Mouse (Mus musculus) gastrocnemius, adult 2 months (tissue): ENCODE measurements around the gene AB124611. TPM values are rescaled to one million over a fixed set of nuclear protein-coding genes. Genes with fewer than 3 reads are reported as not detected.
A peak's percentile ranks its signal among the peaks of the same experiment; 100 is the strongest.
"Not testable (repeated sequence)": the region's sequence is repeated elsewhere in the genome, so short reads cannot be mapped to it uniquely, and the experiment has no call there.

Experiments used
- DNase-seq: peaks from one replicate; pipeline ENCODE4 v3.0.0; 2022
- H3K27ac ChIP-seq: fragments of 200-600 bp; 2 replicates; pipeline ENCODE4 v1.8.1; 2022; ENCODE audit warnings: mild to moderate bottlenecking
- H3K4me3 ChIP-seq: fragments of 200-600 bp; 2 replicates; pipeline ENCODE4 v1.8.1; 2022; ENCODE audit warnings: mild to moderate bottlenecking, moderate library complexity
- CTCF ChIP-seq: fragments of 200-600 bp; IDR thresholded peaks from 2 replicates; pipeline ENCODE4 v1.8.1; 2022; ENCODE audit warnings: antibody characterized with exemption, mild to moderate bottlenecking, moderate library complexity
- intact Hi-C: fragments of 180-260 bp; cut with DNase I; formaldehyde crosslinking; loops from one replicate; pipeline ENCODE4 v1.15.1; 2025
- total RNA-seq, 2 experiments: library from RNA; stranded (reverse); gene quantifications; 2 replicates each; pipeline ENCODE4 v1.2.3; 2021

The AB124611 gene
- total RNA-seq, 2 experiments from 2014 or later: 0.74 to 1.3 TPM

DNA sequence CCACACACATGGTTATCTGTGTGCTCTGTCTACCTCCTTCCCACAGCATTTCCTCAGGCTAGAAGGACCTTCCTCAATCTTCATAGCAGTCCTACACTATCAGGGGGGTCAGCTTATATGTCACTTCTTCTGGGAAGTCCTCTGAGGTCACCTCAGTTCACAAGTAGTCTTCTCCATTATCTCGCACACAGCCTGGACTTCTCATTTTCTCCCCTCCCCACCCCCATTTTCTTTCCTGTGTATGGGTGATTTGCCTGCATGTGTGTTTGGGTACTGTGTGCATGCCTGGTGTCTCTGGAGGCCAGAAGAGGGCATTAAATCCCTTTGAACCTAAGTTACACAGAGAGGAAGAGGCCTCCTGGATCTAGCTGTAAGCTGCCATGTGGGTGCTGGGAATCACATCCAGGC is 1.9 kb downstream of the AB124611 start:
- no peak overlapping the region for H3K27ac ChIP-seq
- intact Hi-C loops: no loop called here

DNA sequence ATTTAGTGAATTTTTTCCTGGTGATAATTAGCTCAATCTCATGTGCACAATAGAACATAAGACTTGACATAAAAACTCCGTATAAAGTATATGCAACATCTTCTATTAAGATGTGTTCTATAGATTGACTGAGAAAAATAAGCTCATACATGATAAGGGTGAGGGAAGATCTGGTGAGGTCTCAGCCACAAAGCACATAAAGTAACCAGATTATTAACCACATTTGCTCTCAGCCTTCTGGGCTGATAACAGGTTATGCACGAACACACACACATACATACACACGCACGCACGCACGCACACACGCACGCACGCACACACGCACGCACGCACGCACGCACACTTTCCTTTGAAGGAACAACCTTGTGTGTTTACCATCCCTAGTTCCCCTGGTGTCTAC is 10.5 kb downstream of the AB124611 start:
- intact Hi-C loops: no loop called here
- no peak for TF ChIP-seq CTCF
- no peak for DNase-seq
- no peak overlapping the region for H3K27ac ChIP-seq
- H3K4me3 ChIP-seq: no peak overlapping the region

More for the DNA sequence above, 1.9 kb downstream of the AB124611 start:
- no peak overlapping the region for H3K4me3 ChIP-seq
- no peak for TF ChIP-seq CTCF
- no peak for DNase-seq

GRCm38 (mm10) chr9:21537009-21537408 is 11.0 kb downstream of the AB124611 start:
- TF ChIP-seq CTCF: no peak
- DNase-seq: no peak
- intact Hi-C loops: no loop called here
- no peak overlapping the region for H3K27ac ChIP-seq
- no peak overlapping the region for H3K4me3 ChIP-seq

DNA sequence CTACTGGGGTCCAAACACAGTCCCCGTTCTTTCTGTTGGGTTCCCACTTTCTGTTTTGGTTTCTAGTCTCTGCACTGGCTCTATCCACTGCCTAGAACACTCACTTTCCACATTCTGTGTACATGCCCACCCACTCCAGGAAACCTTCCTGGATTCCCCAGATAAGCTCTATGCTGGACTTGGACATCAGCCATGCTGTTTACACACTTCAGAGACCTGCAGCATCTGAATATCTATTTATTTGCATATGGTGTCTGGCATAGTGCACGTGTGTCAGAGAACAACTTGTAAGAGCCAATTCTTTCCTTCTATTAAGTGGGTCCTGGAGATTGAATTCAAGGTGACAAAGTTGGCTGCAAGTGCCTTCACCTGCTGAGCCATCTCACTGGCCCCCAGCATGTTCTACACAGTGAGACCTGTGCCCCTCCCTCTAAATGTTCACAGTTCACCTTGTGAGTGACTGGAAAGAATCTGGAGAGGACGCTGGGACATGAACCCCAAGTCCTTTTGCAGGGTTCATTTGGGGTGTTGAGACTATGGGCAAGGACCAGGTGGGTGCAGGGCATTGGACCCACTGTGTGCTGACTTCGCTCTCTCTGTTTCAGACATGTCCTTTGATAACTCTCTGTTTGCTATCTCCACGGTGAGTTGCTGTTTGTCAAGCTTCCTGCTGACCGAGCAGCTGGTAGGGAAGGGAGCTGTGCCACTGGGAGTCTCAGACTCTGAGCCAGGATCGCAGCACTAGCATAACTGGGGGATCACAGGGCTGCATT is 14.2 kb downstream of the AB124611 start:
- TF ChIP-seq CTCF: no peak
- DNase-seq: no peak
- Histone ChIP-seq H3K27ac (no peak overlapping the region), H3K4me3 (no peak overlapping the region)
- intact Hi-C loops: no loop called here

DNA sequence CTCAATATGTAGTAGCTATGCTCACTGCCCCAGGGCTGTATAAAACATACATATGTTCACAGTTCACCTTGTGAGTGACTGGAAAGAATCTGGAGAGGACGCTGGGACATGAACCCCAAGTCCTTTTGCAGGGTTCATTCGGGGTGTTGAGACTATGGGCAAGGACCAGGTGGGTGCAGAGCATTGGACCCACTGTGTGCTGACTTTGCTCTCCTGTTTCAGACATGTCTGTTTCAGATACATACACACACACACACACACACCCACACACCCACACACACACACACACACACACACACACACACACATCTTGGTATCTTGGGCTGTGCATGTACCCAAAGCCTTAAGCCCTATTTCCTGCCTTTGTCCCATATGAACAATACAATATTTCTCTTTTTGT is 16.0 kb downstream of the AB124611 start:
- H3K4me3 ChIP-seq, DNase-seq, H3K27ac ChIP-seq, intact Hi-C loops: not testable (repeated sequence)

GRCm38 (mm10) chr9:21545351-21545915 is 19.5 kb downstream of the AB124611 start:
- Histone ChIP-seq H3K27ac (peak overlapping the region; percentile 93), H3K4me3 (peak overlapping the region; percentile 88)
- no peak for DNase-seq
- no peak for TF ChIP-seq CTCF
- intact Hi-C loops: no loop called here

DNA sequence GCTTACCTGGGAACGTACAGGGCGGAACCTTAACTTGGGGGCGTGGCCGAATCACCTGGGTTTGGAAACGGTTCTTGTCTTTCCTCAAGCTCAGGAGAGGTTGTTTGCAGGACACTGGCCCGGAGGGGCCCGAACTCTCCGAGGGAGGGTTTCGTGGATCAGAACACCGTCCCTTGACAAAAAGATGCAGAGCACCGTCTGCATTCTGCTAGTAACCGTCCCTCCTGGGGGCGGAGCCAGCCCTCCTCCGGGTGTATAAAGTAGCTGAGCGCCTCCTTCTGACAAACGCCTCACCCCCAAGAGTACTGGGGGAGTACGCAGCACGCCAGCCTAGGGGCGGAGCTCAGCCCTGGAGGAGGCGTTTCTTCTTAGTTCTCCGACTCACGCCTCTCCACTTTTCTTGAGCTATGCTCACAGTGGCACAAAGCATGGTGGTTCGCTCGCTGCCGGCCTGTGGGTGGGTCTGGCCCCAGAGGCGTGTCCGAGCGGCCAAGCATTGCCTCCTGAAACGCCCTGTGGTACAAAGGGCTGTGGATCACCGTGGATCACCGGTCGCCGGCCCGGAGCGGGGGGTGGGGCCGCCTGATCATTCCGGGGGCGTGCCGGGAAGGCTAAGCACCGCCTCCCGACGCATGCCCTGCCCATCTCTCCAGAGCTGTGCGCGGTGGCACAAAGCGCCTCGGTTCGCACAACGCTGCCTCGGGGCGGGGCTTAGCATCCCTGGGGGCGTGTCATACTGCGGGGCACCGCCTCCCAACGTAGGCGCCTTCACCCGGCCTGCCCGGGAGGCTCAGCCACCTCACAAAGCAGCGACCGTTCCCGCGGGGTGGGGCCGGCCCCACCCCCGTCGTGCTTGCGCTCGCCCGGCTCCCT is 20.2 kb downstream of the AB124611 start:
- peak overlapping the region; percentile 88 for H3K4me3 ChIP-seq
- peak; percentile 100 for DNase-seq
- TF ChIP-seq CTCF: peak; percentile 29
- H3K27ac ChIP-seq: peak overlapping the region; percentile 93
- intact Hi-C loops: loop anchor here (2.0 kb wide), 2 partner anchors 35 to 47 kb away; partner anchors contain the start of genes Timm29, Tmed1 and Yipf2

DNA sequence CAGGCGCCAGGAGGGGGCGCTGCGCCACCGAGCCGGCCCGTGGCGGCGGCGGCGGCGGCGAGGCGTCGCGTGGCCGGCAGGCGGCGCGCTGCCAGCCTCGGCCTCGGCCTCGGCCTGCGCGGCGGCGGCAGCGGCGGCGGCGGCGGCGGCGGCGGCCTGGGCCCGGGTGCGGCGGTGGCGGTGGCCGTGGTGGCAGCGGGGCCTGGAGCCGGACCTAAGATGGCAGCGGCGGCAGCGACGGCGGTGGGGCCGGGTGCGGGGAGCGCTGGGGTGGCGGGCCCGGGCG is 20.8 kb downstream of the AB124611 start, which contains the start of gene Carm1:
TSS of gene Carm1 (plus strand) at position 106 of the 286 bp plus-strand sequence.
- intact Hi-C loops: loop anchor here (2.0 kb wide), 2 partner anchors 36 to 46 kb away; partner anchors contain the start of genes Timm29, Tmed1 and Yipf2
- Histone ChIP-seq H3K27ac (peak within 1 kb of the TSS; percentile 97), H3K4me3 (peak within 1 kb of the TSS; percentile 88)
- TF ChIP-seq CTCF: peak; percentile 68; the same call in 1 of the 2 replicates
- DNase-seq: no peak

DNA sequence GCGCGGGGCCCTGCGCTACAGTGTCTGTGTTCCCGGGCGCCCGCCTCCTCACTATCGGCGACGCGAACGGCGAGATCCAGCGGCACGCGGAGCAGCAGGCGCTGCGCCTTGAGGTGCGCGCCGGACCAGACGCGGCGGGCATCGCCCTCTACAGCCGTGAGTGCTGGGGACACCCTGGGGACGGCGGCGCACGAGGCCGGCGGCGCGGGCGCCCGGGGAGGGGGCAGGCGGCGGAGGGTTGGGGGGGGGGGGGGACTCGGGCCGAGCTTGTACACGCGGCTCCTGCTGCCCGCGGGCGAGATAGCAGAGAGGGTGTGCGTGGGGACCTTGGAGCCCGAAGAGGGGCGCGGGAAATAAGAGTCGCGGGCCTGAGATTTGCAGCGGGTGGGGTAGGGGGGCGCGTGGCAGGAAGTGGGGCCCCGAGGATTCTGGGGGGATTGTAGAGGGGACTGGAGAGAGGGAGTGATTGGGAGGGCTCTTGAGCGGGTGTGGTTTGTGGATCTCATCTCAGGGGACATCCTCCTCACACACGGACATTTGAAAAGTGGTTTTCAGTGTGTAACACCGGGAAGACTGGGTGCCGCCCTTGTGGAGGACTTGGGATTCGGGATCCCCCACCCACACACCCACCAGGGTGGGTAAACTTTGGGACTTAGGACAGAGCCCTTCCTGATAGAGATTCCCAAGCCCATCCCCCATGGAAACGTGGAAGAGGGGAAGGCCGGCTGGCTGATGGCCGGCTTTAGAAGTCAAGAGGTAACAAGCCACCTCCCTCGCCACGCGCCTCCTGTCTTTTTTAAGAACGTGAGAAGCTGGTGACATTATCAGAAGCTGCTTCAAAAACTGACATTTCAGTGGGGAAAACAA is 21.3 kb downstream of the AB124611 start:
- Histone ChIP-seq H3K4me3 (peak overlapping the region; percentile 88), H3K27ac (peak overlapping the region; percentile 97)
- intact Hi-C loops: loop anchor here (2.0 kb wide), 2 partner anchors 37 to 45 kb away; partner anchors contain the start of genes Timm29, Tmed1 and Yipf2
- peak; percentile 85 for DNase-seq
- TF ChIP-seq CTCF: peak; percentile 12; the same call in 1 of the 2 replicates

GRCm38 (mm10) chr9:21551049-21551448 is 25.1 kb downstream of the AB124611 start:
- peak; percentile 50 for DNase-seq
- H3K4me3 ChIP-seq: no peak overlapping the region
- H3K27ac ChIP-seq: peak overlapping the region; percentile 75
- TF ChIP-seq CTCF: no peak
- intact Hi-C loops: loop anchor here (2.0 kb wide), 1 partner anchor 16 kb away; no protein-coding TSS in a partner anchor

DNA sequence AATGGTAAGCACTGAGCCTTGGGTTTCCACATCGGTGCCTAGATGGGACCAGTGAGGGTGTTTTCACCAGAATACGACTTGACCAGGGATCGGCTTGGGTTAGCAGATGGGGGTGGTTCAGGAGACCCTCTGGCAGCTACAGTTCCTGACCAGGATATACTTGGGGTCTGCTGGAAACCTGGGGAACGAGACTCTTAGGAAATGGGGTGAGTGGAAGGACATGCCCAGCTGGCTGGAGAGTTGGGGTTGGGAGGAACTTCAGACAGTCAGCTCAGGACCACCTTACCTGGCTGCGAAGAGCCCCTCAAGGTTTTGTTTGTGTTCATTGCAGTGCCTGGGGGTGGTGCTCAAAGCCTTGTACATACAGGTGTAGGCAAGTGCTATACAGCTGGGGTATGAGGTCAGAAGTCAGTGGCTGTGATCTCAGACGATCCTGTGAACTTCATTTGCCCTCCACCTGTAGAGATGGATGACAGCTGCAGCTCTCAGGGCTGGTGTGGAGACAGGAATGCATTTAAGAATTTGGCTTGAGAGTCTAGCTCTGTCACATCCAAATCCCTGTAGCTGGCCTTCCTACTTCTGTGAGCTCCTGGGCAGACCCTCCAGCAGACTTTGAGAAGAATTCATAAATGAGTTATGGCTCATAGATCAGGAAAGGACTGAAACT is 27.8 kb downstream of the AB124611 start:
- intact Hi-C loops: no loop called here
- no peak for TF ChIP-seq CTCF
- Histone ChIP-seq H3K4me3 (no peak overlapping the region), H3K27ac (no peak overlapping the region)
- DNase-seq: no peak
